Mouse (Mus musculus): ENCODE measurements at regions not wholly inside any gene's neighbourhood (a gene's known extent, or its start where the extent isn't known, plus 50 kb on each side); places are given as distances from the start of the nearest gene placed in this dataset.

- DNase-seq (ENCODE audit: low spot score) = no peak
- Histone ChIP-seq H3K36me3 (no peaks in the 10 kb centered on the region), H3K27me3 (ENCODE audit: low read depth, poor library complexity, severe bottlenecking) (no peaks in the 10 kb centered on the region), H3K9me3 (replicated peaks) (no peaks in the 10 kb centered on the region), H3K4me1 (0 out of 2 replicates have a peak, but pooled peaks cover 4% of the 10 kb centered on the region), H3K27ac (no peak overlapping the region), H3K4me3 (no peak overlapping the region)
- 93% methylated on average over 5 of the region's 5 CpGs for WGBS
These were observed 110.3 kb upstream of the Abca1 start for GRCm38 (mm10) chr4:53269999-53270398.

GRCm38 (mm10) chr4:53269251-53269842, 109.7 kb upstream of the Abca1 start:
- no peak for DNase-seq (ENCODE audit: low spot score)
- Histone ChIP-seq H3K27me3 (ENCODE audit: low read depth, poor library complexity, severe bottlenecking) (no peaks in the 10 kb centered on the region), H3K36me3 (no peaks in the 10 kb centered on the region), H3K27ac (no peak overlapping the region), H3K4me3 (no peak overlapping the region), H3K4me1 (0 out of 2 replicates have a peak, but pooled peaks cover 4% of the 10 kb centered on the region), H3K9me3 (replicated peaks) (no peaks in the 10 kb centered on the region)
- WGBS = 93% methylated on average over 5 of the region's 5 CpGs

- WGBS = 86% methylated on average over 5 of the region's 5 CpGs
- no peaks in the 10 kb centered on the region for H3K27me3 ChIP-seq (ENCODE audit: low read depth, poor library complexity, severe bottlenecking)
- H3K4me3 ChIP-seq = no peak overlapping the region
- no peak for DNase-seq (ENCODE audit: low spot score)
- H3K36me3 ChIP-seq = no peaks in the 10 kb centered on the region
- H3K4me1 ChIP-seq = no peaks in the 10 kb centered on the region; the same call in 1 of the 2 replicates
- no peak overlapping the region for H3K27ac ChIP-seq
- no peaks in the 10 kb centered on the region for H3K9me3 ChIP-seq (replicated peaks)
These were observed 105.2 kb upstream of the Abca1 start for GRCm38 (mm10) chr4:53264901-53265300.

- Histone ChIP-seq H3K4me1 (no peaks in the 10 kb centered on the region; the same call in 1 of the 2 replicates), H3K27ac (no peak overlapping the region), H3K4me3 (no peak overlapping the region), H3K36me3 (no peaks in the 10 kb centered on the region), H3K9me3 (replicated peaks) (no peaks in the 10 kb centered on the region), H3K27me3 (ENCODE audit: low read depth, poor library complexity, severe bottlenecking) (no peaks in the 10 kb centered on the region)
- no peak for DNase-seq (ENCODE audit: low spot score)
- 94% methylated on average over 2 of the region's 2 CpGs for WGBS
These were observed 104.8 kb upstream of the Abca1 start for GRCm38 (mm10) chr4:53264501-53264900.

- Histone ChIP-seq H3K9me3 (replicated peaks) (no peaks in the 10 kb centered on the region), H3K4me1 (no peaks in the 10 kb centered on the region; the same call in 1 of the 2 replicates), H3K27me3 (ENCODE audit: low read depth, poor library complexity, severe bottlenecking) (no peaks in the 10 kb centered on the region), H3K27ac (no peak overlapping the region), H3K36me3 (no peaks in the 10 kb centered on the region), H3K4me3 (no peak overlapping the region)
- WGBS = 80% methylated on average over 13 of the region's 13 CpGs
- no peak for DNase-seq (ENCODE audit: low spot score)
These were observed 104.1 kb upstream of the Abca1 start for GRCm38 (mm10) chr4:53263776-53264175.

- Histone ChIP-seq H3K36me3 (no peaks in the 10 kb centered on the region), H3K4me3 (no peak overlapping the region), H3K9me3 (replicated peaks) (no peaks in the 10 kb centered on the region), H3K27me3 (ENCODE audit: low read depth, poor library complexity, severe bottlenecking) (no peaks in the 10 kb centered on the region), H3K4me1 (no peaks in the 10 kb centered on the region; the same call in 1 of the 2 replicates), H3K27ac (no peak overlapping the region)
- WGBS = 90% methylated on average over 5 of the region's 5 CpGs
- no peak for DNase-seq (ENCODE audit: low spot score)
These were observed 102.8 kb upstream of the Abca1 start for GRCm38 (mm10) chr4:53262466-53262865.

- Histone ChIP-seq H3K36me3 (no peaks in the 10 kb centered on the region), H3K4me1 (no peaks in the 10 kb centered on the region; the same call in 1 of the 2 replicates), H3K4me3 (no peak overlapping the region), H3K27ac (no peak overlapping the region), H3K27me3 (ENCODE audit: low read depth, poor library complexity, severe bottlenecking) (no peaks in the 10 kb centered on the region), H3K9me3 (replicated peaks) (no peaks in the 10 kb centered on the region)
- DNase-seq (ENCODE audit: low spot score) = no peak
- WGBS = 84% methylated on average over 6 of the region's 6 CpGs
These were observed 102.0 kb upstream of the Abca1 start for GRCm38 (mm10) chr4:53261556-53262140.

GRCm38 (mm10) chr4:53258975-53259374, 99.3 kb upstream of the Abca1 start:
- no peaks in the 10 kb centered on the region; the same call in 1 of the 2 replicates for H3K4me1 ChIP-seq
- no peaks in the 10 kb centered on the region for H3K9me3 ChIP-seq (replicated peaks)
- WGBS = 92% methylated on average over 6 of the region's 6 CpGs
- no peak overlapping the region for H3K27ac ChIP-seq
- H3K27me3 ChIP-seq (ENCODE audit: low read depth, poor library complexity, severe bottlenecking) = no peaks in the 10 kb centered on the region
- H3K4me3 ChIP-seq = no peak overlapping the region
- H3K36me3 ChIP-seq = no peaks in the 10 kb centered on the region
- DNase-seq (ENCODE audit: low spot score) = no peak

- Histone ChIP-seq H3K36me3 (no peaks in the 10 kb centered on the region), H3K9me3 (replicated peaks) (no peaks in the 10 kb centered on the region), H3K4me3 (no peak overlapping the region), H3K27me3 (ENCODE audit: low read depth, poor library complexity, severe bottlenecking) (no peaks in the 10 kb centered on the region), H3K4me1 (no peaks in the 10 kb centered on the region), H3K27ac (no peak overlapping the region)
- WGBS = 88% methylated on average over 5 of the region's 5 CpGs
- no peak for DNase-seq (ENCODE audit: low spot score)
These were observed 97.3 kb upstream of the Abca1 start for GRCm38 (mm10) chr4:53256996-53257395.

GRCm38 (mm10) chr4:53254483-53254882, 94.8 kb upstream of the Abca1 start:
- Histone ChIP-seq H3K4me3 (no peak overlapping the region), H3K36me3 (no peaks in the 10 kb centered on the region), H3K27me3 (ENCODE audit: low read depth, poor library complexity, severe bottlenecking) (no peaks in the 10 kb centered on the region), H3K27ac (no peak overlapping the region), H3K9me3 (replicated peaks) (no peaks in the 10 kb centered on the region), H3K4me1 (no peaks in the 10 kb centered on the region)
- WGBS = 89% methylated on average over 6 of the region's 6 CpGs
- no peak for DNase-seq (ENCODE audit: low spot score)

GRCm38 (mm10) chr4:53253680-53254079, 94.0 kb upstream of the Abca1 start:
- H3K9me3 ChIP-seq (replicated peaks) = no peaks in the 10 kb centered on the region
- no peak overlapping the region for H3K4me3 ChIP-seq
- H3K4me1 ChIP-seq = no peaks in the 10 kb centered on the region
- H3K27ac ChIP-seq = no peak overlapping the region
- no peak for DNase-seq (ENCODE audit: low spot score)
- no peaks in the 10 kb centered on the region for H3K27me3 ChIP-seq (ENCODE audit: low read depth, poor library complexity, severe bottlenecking)
- H3K36me3 ChIP-seq = no peaks in the 10 kb centered on the region
- 54% methylated on average over 4 of the region's 4 CpGs for WGBS

GRCm38 (mm10) chr4:53250325-53250724, 90.6 kb upstream of the Abca1 start:
- no peak for DNase-seq (ENCODE audit: low spot score)
- no peak overlapping the region for H3K4me3 ChIP-seq
- H3K9me3 ChIP-seq (replicated peaks) = no peaks in the 10 kb centered on the region
- WGBS = 93% methylated on average over 3 of the region's 3 CpGs
- H3K4me1 ChIP-seq = peaks cover 9% of the 10 kb centered on the region
- H3K27ac ChIP-seq = no peak overlapping the region
- no peaks in the 10 kb centered on the region for H3K27me3 ChIP-seq (ENCODE audit: low read depth, poor library complexity, severe bottlenecking)
- H3K36me3 ChIP-seq = no peaks in the 10 kb centered on the region

GRCm38 (mm10) chr4:53246083-53246747, 86.5 kb upstream of the Abca1 start:
- H3K9me3 ChIP-seq (replicated peaks) = no peaks in the 10 kb centered on the region
- WGBS = 93% methylated on average over 15 of the region's 15 CpGs
- H3K36me3 ChIP-seq = no peaks in the 10 kb centered on the region
- no peak overlapping the region for H3K4me3 ChIP-seq
- no peaks in the 10 kb centered on the region for H3K27me3 ChIP-seq (ENCODE audit: low read depth, poor library complexity, severe bottlenecking)
- peaks cover 9% of the 10 kb centered on the region for H3K4me1 ChIP-seq
- H3K27ac ChIP-seq = no peak overlapping the region
- DNase-seq (ENCODE audit: low spot score) = no peak

Measured in limb, embryonic 10.5 days (tissue).